Mouse (Mus musculus) kidney, adult 2 months (tissue): ENCODE data around the gene Tgfbr1.

ENCODE experiments used
- CTCF ChIP-seq: fragments of 200-500 bp; conservative IDR thresholded peaks from 2 replicates; pipeline ENCODE4 v1.5.1; 2011; ENCODE audit warnings: low read depth, mild to moderate bottlenecking, control low read depth, low read length, moderate library complexity, mixed read lengths; ENCODE audit not compliant: insufficient read depth, insufficient read length
- POLR2A ChIP-seq: fragments of 200-500 bp; IDR thresholded peaks from one replicate; pipeline ENCODE4 v1.6.1; 2011; ENCODE audit warnings: low read depth, low read length, control low read depth

DNA sequence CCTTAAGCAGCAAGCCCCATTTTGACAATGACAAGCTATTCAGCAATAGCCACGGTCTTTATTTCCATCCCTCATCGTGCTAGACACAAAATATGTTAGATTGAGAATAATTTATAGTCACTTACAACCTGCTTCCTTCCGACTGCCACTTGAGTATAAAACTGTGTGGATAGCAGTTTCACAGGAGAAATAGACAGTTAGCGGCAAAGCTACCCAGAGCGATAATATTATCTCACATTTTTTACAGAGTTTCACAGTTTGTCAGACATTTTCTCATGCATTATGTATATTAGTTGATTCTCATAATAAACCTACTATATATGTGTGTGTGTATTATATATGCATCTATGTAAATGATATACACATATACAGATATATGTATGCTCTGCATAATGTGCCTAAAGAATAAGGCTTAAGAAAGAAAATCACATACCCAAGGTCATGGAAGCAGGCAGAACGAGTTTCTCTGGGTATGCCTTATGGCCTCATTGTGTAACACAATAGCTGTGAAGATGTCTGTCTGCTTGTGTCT lies 20.1 kb upstream of the Tgfbr1 start:
- TF ChIP-seq CTCF = no peak
- TF ChIP-seq POLR2A = no peak
